Mouse (Mus musculus) liver (tissue): ENCODE results near the gene Cnot10.
A peak's percentile ranks its signal among the peaks of the same experiment; 100 is the strongest.
"Not testable (repeated sequence)": the region's sequence is repeated elsewhere in the genome, so short reads cannot be mapped to it uniquely, and the experiment has no call there.

Experiments used
- DNase-seq: peaks from one replicate; pipeline ENCODE4 v3.0.0-alpha.2; 2020; ENCODE audit warnings: mixed read lengths

The Cnot10 gene

GRCm38 (mm10) chr9:114648472-114648871 is 8.5 kb upstream of the Cnot10 start:
- not testable (repeated sequence) for DNase-seq

DNA sequence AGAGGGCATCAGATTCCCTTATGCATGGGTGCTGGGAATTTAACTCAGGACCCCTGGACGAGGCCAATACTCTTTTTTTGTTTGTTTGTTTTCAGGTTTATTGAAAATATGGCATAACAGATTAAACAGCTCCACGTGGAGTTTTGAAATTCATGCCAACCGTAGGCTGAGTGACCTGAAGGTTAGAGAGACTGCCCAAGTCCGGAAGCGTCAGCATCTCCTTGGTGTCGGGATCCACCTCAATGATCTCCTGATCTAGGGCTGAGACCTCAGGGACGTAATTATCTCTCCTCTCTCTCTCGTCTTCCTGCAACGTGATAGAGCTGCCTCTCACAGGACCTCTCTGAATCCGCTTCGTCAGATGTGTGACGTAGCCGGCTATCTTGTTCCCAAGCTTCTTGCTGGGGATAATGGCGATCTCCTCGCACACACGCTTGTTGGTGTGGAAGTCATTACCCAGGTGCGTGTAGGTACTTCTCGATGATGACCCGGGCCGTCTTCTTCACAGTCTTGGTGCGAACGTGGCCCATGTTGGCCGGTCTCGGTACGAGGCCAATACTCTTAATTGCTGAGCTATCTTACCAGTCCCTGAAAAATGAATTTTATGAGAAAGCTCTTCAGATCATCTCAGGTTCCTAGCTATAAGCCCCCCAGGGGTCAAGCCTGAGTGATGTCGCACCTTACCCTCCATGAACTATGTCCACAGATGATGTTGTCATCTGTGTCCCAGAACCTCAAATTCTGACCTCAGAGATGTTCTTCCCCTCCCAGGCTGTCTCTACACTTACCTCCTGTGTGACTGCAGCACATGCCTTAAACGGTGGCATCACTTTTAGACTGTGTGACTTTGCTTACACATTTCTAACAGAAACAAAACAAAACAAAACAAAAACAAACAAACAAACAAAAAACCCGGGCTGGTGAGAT is 7.8 kb upstream of the Cnot10 start:
- no peak for DNase-seq

DNA sequence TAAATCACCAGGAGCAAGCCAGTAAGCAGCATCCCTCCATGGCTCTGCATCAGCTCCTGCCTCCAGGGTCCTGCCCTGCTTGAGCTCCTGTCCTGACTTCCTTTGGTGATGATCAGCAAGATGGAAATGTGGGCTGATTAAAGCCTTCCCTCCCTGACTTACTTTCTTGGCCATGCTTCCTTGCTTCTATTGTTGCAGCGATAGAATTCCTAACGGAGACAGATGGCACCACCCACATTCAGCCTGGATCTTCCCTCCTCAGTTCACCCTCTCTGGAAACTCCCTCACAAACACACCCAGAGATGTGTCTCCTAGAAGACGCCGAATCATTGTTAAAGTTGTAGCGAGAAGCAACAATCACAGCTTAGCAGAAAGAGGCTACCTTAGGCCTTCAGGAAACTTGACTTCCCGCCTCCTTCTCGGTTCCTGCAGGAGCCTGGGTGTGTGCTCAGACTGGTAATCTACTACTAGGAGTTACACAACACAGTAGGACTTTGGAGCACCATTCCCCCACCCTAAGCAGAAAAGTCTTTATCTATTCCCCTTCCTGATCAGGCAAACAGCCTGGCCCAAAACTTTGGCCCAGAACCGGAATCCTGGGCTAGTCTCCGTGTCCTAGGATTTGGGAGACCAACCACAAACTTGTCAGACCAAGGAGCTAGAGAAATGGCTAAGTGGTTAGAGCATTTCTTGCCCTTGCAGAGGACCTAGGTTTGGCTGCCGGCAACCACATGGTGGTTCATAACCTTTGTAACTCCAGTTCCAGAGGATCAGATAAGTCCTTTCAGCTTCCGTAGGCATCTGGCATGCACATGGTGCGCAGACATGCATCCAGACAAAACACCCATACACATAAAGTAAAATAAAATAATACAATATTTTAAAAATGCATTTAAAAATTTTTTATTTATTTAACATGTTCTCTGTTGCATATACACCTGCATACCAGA is 6.8 kb upstream of the Cnot10 start:
- no peak for DNase-seq

DNA sequence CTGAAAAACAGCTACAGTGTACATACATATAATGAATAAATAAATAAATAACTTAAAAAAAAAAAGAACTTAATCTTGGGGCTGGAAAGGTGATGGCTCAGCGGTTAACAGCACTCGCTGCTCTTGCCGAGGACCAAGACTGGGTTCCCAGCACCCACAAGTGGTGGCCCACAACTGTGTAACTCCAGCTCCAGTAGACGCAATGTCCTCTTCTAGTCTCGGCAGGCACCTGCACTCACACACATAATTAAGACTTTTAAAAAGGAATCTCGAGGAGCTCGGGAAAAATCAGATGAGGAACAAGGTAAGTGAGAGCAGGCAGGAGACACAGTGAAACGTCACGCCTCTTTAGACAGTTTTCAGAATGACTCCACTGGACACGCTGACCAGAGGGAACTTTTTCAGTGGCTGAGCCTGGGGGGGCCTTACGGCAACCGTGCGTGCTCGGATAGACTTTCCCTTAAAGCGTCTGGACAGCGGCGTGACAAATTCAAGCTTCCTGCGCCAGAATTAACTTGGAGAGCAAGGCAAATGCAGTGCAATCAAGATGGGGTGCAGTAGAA is 717 bp downstream of the Cnot10 start:
- no peak for DNase-seq

- DNase-seq = no peak
Measured at GRCm38 (mm10) chr9:114636751-114637150, 3.2 kb downstream of the Cnot10 start.

DNA sequence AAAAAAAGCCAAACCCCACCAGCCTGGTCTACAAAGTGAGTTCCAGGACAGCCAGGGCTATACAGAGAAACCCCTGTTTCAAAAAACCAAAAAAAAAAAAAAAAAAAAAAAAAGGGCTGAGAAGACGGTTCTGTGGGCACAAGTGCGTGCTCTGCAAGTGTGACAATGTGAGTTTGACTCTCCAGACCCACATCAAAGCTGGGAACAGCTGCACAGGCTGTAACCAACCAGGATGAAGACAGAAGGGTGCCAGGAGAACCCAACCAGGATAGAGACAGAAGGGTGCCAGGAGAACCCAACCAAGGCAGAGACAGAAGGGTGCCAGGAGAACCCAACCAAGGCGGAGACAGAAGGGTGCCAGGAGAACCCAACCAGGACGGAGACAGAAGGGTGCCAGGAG is 3.8 kb downstream of the Cnot10 start:
- no peak for DNase-seq

GRCm38 (mm10) chr9:114632331-114632730 is 7.7 kb downstream of the Cnot10 start:
- no peak for DNase-seq

DNA sequence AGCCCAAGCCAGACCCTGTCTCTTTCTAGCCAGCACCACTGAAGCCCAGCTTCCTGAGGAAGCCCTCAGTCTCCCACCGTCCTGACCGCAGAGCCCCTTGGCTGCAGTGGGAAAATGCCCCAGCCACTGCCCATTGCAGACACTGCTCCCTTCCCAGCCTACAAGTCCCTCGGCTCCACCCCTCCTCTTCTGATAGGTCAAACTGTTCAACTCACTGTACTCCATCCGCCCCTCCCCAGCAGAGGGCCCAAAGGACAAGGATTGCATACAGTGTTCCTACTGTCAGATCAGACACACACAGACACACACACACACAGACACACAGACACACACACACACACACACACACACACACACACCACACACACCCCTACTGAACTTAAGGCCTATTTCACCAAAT is 13.3 kb downstream of the Cnot10 start:
- DNase-seq = peak; percentile 26

- DNase-seq = no peak
Measured at GRCm38 (mm10) chr9:114624178-114624577, 15.8 kb downstream of the Cnot10 start.

DNA sequence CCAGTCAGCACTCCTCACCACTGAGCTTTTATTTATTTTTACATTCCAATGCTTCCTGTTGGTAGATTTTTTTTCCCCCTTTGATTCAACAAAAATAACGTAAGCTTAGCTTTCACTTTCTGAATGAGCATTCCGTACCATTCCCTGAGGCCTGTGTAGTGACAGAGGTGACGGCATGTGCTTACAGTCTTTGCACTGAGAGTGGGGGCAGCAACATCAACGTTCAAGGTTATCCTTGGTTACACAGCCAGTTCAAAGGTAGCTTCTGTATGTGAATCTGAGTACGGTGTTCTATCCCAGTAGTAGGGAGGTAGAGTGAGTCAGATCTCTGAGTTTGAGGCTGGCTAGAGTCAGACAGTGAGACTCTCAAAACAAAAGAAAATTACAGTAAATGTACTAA is 18.8 kb downstream of the Cnot10 start:
- DNase-seq = no peak

GRCm38 (mm10) chr9:114614176-114614953 is 25.6 kb downstream of the Cnot10 start:
- no peak for DNase-seq

GRCm38 (mm10) chr9:114613026-114613425 is 27.0 kb downstream of the Cnot10 start:
- no peak for DNase-seq

GRCm38 (mm10) chr9:114612566-114612965 is 27.4 kb downstream of the Cnot10 start:
- no peak for DNase-seq

- DNase-seq = peak; percentile 7
Measured at GRCm38 (mm10) chr9:114610266-114610665, 29.7 kb downstream of the Cnot10 start.

- DNase-seq = no peak
Measured at GRCm38 (mm10) chr9:114603876-114604540, 36.0 kb downstream of the Cnot10 start.

GRCm38 (mm10) chr9:114601096-114601495 is 38.9 kb downstream of the Cnot10 start:
- DNase-seq = no peak

DNA sequence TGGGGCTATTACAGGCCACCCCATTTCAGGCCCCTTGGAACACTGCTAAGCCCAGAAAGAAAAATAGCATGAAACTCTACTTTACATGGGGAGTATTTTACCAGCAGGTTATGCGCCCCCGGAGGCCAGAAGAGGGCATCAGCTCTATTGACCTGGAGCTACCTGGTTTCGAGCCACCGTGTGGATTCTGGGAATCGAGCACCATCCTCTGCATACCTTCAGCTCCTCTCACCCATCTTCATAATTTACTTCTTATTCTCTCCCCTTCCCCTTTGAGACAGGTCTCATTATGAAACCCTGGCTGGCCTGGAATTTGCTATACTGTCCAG is 55.0 kb downstream of the Cnot10 start:
- no peak for DNase-seq

DNA sequence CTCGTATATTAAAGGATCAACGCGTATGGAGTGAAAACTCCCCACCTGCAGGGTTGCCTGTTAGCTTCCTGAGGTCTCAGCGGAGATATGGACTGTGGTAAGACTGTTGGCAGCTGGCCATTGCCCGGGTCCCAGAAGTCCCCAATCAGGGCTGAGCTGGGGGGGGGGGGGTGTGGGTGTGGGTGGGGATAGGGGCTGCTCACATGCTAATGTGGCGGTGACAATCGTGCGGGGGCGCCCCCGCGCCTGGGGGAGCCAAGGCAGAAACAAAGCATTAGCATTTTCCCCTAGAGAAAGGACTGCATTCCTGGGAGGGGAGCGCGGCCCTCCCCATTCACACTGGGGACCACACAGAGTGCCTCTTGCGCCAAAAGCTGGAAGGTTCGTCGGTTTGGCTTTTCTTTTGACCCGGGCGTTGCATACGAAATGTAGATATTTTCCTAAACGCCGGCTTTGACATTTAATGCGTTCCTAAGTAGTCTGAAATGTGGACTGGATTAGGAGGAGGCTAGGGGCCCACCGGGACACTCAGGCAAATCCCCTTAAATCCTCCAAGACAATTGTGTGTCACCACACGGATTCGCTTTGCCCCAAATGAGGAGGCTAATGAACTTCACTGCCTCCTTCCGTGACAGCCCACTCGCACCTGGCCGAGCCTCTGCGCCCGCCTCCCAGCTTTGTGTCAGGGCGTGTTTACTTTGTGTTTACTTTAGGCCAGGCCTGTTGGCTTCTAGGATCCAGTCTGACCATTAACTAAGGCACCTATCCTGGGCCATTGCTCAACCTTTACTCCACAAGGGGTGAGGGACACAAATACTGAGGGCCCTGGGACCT is 55.6 kb downstream of the Cnot10 start:
- DNase-seq = peak; percentile 57

DNA sequence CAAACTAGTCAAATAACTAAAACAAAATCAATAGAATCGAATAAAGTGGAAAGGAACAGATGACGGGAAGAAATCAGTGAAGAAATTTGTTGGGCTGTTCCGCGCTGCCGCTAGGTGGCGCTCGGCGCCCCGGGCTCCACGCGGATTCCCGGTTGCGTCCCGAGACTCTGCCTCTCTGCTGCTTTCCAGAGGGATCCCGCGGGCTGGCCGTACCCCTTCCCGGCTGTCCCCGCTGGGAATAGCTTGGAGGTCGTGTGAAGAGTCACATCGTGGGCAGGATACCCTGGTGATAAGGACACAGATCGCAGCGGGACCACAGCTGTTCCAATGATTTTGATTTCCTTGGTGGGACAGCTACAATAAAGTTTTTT is 56.2 kb downstream of the Cnot10 start:
- DNase-seq = peak; percentile 69

- no peak for DNase-seq
Measured at GRCm38 (mm10) chr9:114578646-114579045, 61.3 kb downstream of the Cnot10 start.

DNA sequence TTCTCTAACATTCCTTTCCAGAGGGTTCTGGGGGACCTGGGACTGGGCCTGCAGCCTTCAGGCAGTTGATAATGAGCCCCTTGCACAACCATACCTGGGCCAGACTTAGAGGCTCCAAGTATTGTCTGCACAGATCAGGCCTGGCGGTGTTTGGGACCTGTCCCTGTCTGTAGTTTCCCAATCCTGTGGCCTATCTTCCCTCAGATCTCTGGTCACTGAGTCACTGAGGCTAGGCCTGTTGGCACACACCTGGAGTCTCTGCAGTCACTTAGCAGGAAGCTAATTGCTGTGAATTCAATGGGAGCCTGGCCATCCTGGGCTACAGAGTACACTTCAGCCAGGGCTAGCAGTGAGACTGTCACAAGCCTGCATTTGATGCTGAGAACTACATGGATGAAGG is 64.0 kb downstream of the Cnot10 start:
- DNase-seq = no peak
